Mouse (Mus musculus): ENCODE data around the gene Creld2. TPM values are rescaled to one million over a fixed set of nuclear protein-coding genes. Genes with fewer than 3 reads are reported as not detected.

Creld2 gene
- polyA plus RNA-seq, 1 experiment from 2014 or later: 124 TPM

- Histone ChIP-seq H3K36me3 (no peaks in the 10 kb centered on the region), H3K27me3 (replicated peaks) (no peaks in the 10 kb centered on the region), H3K4me1 (peaks cover 33% of the 10 kb centered on the region), H3K9me3 (no peaks in the 10 kb centered on the region), H3K4me3 (replicated peaks) (no peak overlapping the region), H3K9ac (no peak overlapping the region), H3K4me2 (no peak overlapping the region), H3K27ac (no peak overlapping the region)
- WGBS: 92% methylated on average over 7 of the region's 7 CpGs
- no peak for ATAC-seq (ENCODE audit: insufficient read depth, low FRiP score, low read depth)
These were observed 37.9 kb downstream of the Creld2 start for GRCm38 (mm10) chr15:88857361-88857760.

- WGBS: 88% methylated on average over 3 of the region's 3 CpGs
- no peak overlapping the region for H3K9ac ChIP-seq
These were observed 38.7 kb downstream of the Creld2 start for GRCm38 (mm10) chr15:88858141-88858541.

GRCm38 (mm10) chr15:88858707-88859106, 39.3 kb downstream of the Creld2 start:
- no peak overlapping the region for H3K4me2 ChIP-seq
- WGBS: 67% methylated on average over 2 of the region's 2 CpGs
- no peak for ATAC-seq (ENCODE audit: insufficient read depth, low FRiP score, low read depth)
- H3K36me3 ChIP-seq: no peaks in the 10 kb centered on the region
- no peak overlapping the region for H3K9ac ChIP-seq
- H3K27me3 ChIP-seq (replicated peaks): no peaks in the 10 kb centered on the region
- no peak overlapping the region for H3K4me3 ChIP-seq (replicated peaks)
- no peaks in the 10 kb centered on the region for H3K9me3 ChIP-seq
- peaks cover 25% of the 10 kb centered on the region for H3K4me1 ChIP-seq
- H3K27ac ChIP-seq: peak overlapping the region; percentile 40; the same call in 1 of the 2 replicates

More at GRCm38 (mm10) chr15:88858141-88858541, 38.7 kb downstream of the Creld2 start:
- peaks cover 25% of the 10 kb centered on the region for H3K4me1 ChIP-seq
- no peak for ATAC-seq (ENCODE audit: insufficient read depth, low FRiP score, low read depth)
- no peak overlapping the region for H3K4me3 ChIP-seq (replicated peaks)
- no peak overlapping the region for H3K4me2 ChIP-seq
- no peaks in the 10 kb centered on the region for H3K36me3 ChIP-seq
- no peaks in the 10 kb centered on the region for H3K27me3 ChIP-seq (replicated peaks)
- no peaks in the 10 kb centered on the region for H3K9me3 ChIP-seq
- no peak overlapping the region for H3K27ac ChIP-seq

GRCm38 (mm10) chr15:88859206-88859970, 39.9 kb downstream of the Creld2 start:
- no peak overlapping the region for H3K4me3 ChIP-seq (replicated peaks)
- ATAC-seq (ENCODE audit: insufficient read depth, low FRiP score, low read depth): no peak
- 65% methylated on average over 8 of the region's 8 CpGs for WGBS
- peaks cover 27% of the 10 kb centered on the region for H3K4me1 ChIP-seq
- no peaks in the 10 kb centered on the region for H3K27me3 ChIP-seq (replicated peaks)
- no peaks in the 10 kb centered on the region for H3K36me3 ChIP-seq
- no peak overlapping the region for H3K4me2 ChIP-seq
- no peak overlapping the region for H3K27ac ChIP-seq
- no peak overlapping the region for H3K9ac ChIP-seq
- no peaks in the 10 kb centered on the region for H3K9me3 ChIP-seq

- ATAC-seq (ENCODE audit: insufficient read depth, low FRiP score, low read depth): no peak
- H3K27ac ChIP-seq: peak overlapping the region; percentile 97; the same call in 1 of the 2 replicates
- H3K9ac ChIP-seq: no peak overlapping the region
- 90% methylated on average over 3 of the region's 3 CpGs for WGBS
- H3K4me2 ChIP-seq: no peak overlapping the region
- H3K36me3 ChIP-seq: peaks cover 10% of the 10 kb centered on the region
- peaks cover 24% of the 10 kb centered on the region for H3K4me1 ChIP-seq
- no peak overlapping the region for H3K4me3 ChIP-seq (replicated peaks)
- H3K9me3 ChIP-seq: no peaks in the 10 kb centered on the region
- H3K27me3 ChIP-seq (replicated peaks): no peaks in the 10 kb centered on the region
These were observed 41.3 kb downstream of the Creld2 start for GRCm38 (mm10) chr15:88860781-88861180.

GRCm38 (mm10) chr15:88861772-88862622, 42.6 kb downstream of the Creld2 start, which contains the start of gene Pim3:
TSS of gene Pim3 (plus strand) at chr15:88862186.
- Histone ChIP-seq H3K9me3 (no peaks in the 10 kb centered on the region), H3K9ac (peak within 1 kb of the TSS; percentile 69), H3K27me3 (replicated peaks) (no peaks in the 10 kb centered on the region), H3K27ac (peak within 1 kb of the TSS; percentile 97), H3K4me2 (peak within 1 kb of the TSS; percentile 86), H3K4me3 (replicated peaks) (peak within 1 kb of the TSS; percentile 78), H3K4me1 (peaks cover 34% of the 10 kb centered on the region), H3K36me3 (peaks cover 22% of the 10 kb centered on the region)
- peak; percentile 83 for ATAC-seq (ENCODE audit: insufficient read depth, low FRiP score, low read depth)
- WGBS: under 1% methylated on average over 107 of the region's 107 CpGs

- H3K27me3 ChIP-seq (replicated peaks): no peaks in the 10 kb centered on the region
- WGBS: under 1% methylated on average over 92 of the region's 98 CpGs
- H3K4me2 ChIP-seq: peak overlapping the region; percentile 86
- ATAC-seq (ENCODE audit: insufficient read depth, low FRiP score, low read depth): no peak; the same call in 1 of the 2 replicates
- H3K4me3 ChIP-seq (replicated peaks): peak overlapping the region; percentile 78
- peak overlapping the region; percentile 69 for H3K9ac ChIP-seq
- peaks cover 24% of the 10 kb centered on the region for H3K36me3 ChIP-seq
- peak overlapping the region; percentile 97 for H3K27ac ChIP-seq
- H3K9me3 ChIP-seq: no peaks in the 10 kb centered on the region
- H3K4me1 ChIP-seq: peaks cover 45% of the 10 kb centered on the region
These were observed 43.6 kb downstream of the Creld2 start for GRCm38 (mm10) chr15:88862881-88863694.

GRCm38 (mm10) chr15:88863695-88864231, 44.3 kb downstream of the Creld2 start:
- H3K4me1 ChIP-seq: peaks cover 48% of the 10 kb centered on the region
- no peaks in the 10 kb centered on the region for H3K9me3 ChIP-seq
- no peaks in the 10 kb centered on the region for H3K27me3 ChIP-seq (replicated peaks)
- peak overlapping the region; percentile 78 for H3K4me3 ChIP-seq (replicated peaks)
- peak; percentile 74 for ATAC-seq (ENCODE audit: insufficient read depth, low FRiP score, low read depth)
- H3K36me3 ChIP-seq: peaks cover 24% of the 10 kb centered on the region
- WGBS: 1% methylated on average over 36 of the region's 39 CpGs
- peak overlapping the region; percentile 69; the same call in 1 of the 2 replicates for H3K9ac ChIP-seq
- H3K4me2 ChIP-seq: peak overlapping the region; percentile 86
- peak overlapping the region; percentile 97 for H3K27ac ChIP-seq

- H3K36me3 ChIP-seq: peaks cover 24% of the 10 kb centered on the region
- peaks cover 48% of the 10 kb centered on the region for H3K4me1 ChIP-seq
- H3K27me3 ChIP-seq (replicated peaks): no peaks in the 10 kb centered on the region
- peak overlapping the region; percentile 97 for H3K27ac ChIP-seq
- peak overlapping the region; percentile 86 for H3K4me2 ChIP-seq
- ATAC-seq (ENCODE audit: insufficient read depth, low FRiP score, low read depth): 0 out of 2 replicates have a peak, but pooled peaks have one; percentile 1
- H3K9ac ChIP-seq: peak overlapping the region; percentile 31
- H3K9me3 ChIP-seq: no peaks in the 10 kb centered on the region
- WGBS: 28% methylated on average over 22 of the region's 22 CpGs
- H3K4me3 ChIP-seq (replicated peaks): peak overlapping the region; percentile 78
These were observed 45.0 kb downstream of the Creld2 start for GRCm38 (mm10) chr15:88864270-88865030.

GRCm38 (mm10) chr15:88865061-88865460, 45.6 kb downstream of the Creld2 start:
- no peak for ATAC-seq (ENCODE audit: insufficient read depth, low FRiP score, low read depth)
- Histone ChIP-seq H3K9me3 (no peaks in the 10 kb centered on the region), H3K4me1 (peaks cover 48% of the 10 kb centered on the region), H3K4me2 (peak overlapping the region; percentile 86), H3K36me3 (peaks cover 24% of the 10 kb centered on the region), H3K27ac (0 out of 2 replicates have a peak overlapping the region, but pooled peaks have one; percentile 10), H3K4me3 (replicated peaks) (peak overlapping the region; percentile 78), H3K9ac (peak overlapping the region; percentile 31; the same call in 1 of the 2 replicates), H3K27me3 (replicated peaks) (no peaks in the 10 kb centered on the region)
- WGBS: 77% methylated on average over 14 of the region's 14 CpGs

Measured in stomach, embryonic 15.5 days (tissue).